Mouse (Mus musculus): ENCODE measurements around the gene Osbp2. TPM values are rescaled to one million over a fixed set of nuclear protein-coding genes. Genes with fewer than 3 reads are reported as not detected.
A peak's percentile ranks its signal among the peaks of the same experiment; 100 is the strongest.

Gene Osbp2
- total and polyA plus RNA-seq, 2 experiments from 2014 or later, result 30.8 to 63.2 TPM

- WGBS, result under 1% methylated on average over 87 of the region's 90 CpGs
- ATAC-seq, result peak; percentile 89
- peak; percentile 65 for DNase-seq
- Histone ChIP-seq H3K27me3 (ENCODE audit: insufficient read depth, low read length) (no peaks in the 10 kb centered on the region; the same call in 1 of the 2 replicates), H3K4me1 (ENCODE audit: insufficient read depth) (no peaks in the 10 kb centered on the region), H3K4me2 (ENCODE audit: low read depth) (peak overlapping the region; percentile 95), H3K9ac (peak overlapping the region; percentile 74), H3K4me3 (ENCODE audit: low read depth, low read length) (peak overlapping the region; percentile 70), H3K9me3 (ENCODE audit: low read length) (no peaks in the 10 kb centered on the region), H3K36me3 (ENCODE audit: insufficient read depth) (no peaks in the 10 kb centered on the region), H3K27ac (ENCODE audit: low read depth, low read length) (peak overlapping the region; percentile 35; the same call in 1 of the 2 replicates)
- 0 out of 2 replicates have a peak, but pooled peaks have one; percentile 4 for TF ChIP-seq CTCF (IDR thresholded peaks at IDR 0.05; ENCODE audit: low read depth)
Measured at GRCm38 (mm10) chr11:3761775-3762501, 101.8 kb downstream of the Osbp2 start.

- DNase-seq, result peak; percentile 40
Measured at GRCm38 (mm10) chr11:3761339-3761738, 102.4 kb downstream of the Osbp2 start.

DNA sequence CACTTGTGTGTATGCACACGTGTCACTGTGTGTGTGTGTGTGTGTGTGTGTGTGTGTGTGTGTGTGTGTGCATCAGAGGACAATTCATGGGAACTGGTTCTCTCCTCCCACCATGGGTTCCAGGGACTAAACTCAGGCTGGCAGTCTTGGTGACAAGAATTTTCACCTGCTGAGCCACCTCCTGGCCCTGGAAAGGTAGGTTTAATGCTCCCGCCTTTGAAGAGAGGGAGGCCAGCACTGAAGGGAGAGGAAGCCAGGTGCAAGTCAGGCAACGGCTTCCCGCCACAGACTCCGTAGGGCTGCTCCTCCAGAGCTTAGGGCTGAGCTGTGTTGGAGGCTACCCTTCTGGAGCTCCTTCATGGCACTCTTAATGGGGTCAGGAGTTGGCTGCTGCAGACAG, 104.3 kb downstream of the Osbp2 start:
- no peak overlapping the region for H3K27ac ChIP-seq (ENCODE audit: low read depth, low read length)
- H3K27me3 ChIP-seq (ENCODE audit: insufficient read depth, low read length), result no peaks in the 10 kb centered on the region; the same call in 1 of the 2 replicates
- H3K4me1 ChIP-seq (ENCODE audit: insufficient read depth), result no peaks in the 10 kb centered on the region
- H3K9ac ChIP-seq, result no peak overlapping the region
- H3K36me3 ChIP-seq (ENCODE audit: insufficient read depth), result no peaks in the 10 kb centered on the region
- no peak overlapping the region for H3K4me2 ChIP-seq (ENCODE audit: low read depth)
- H3K9me3 ChIP-seq (ENCODE audit: low read length), result no peaks in the 10 kb centered on the region
- H3K4me3 ChIP-seq (ENCODE audit: low read depth, low read length), result no peak overlapping the region
- DNase-seq (no peak), ATAC-seq (no peak)
- no peak for TF ChIP-seq CTCF (IDR thresholded peaks at IDR 0.05; ENCODE audit: low read depth)
- 75% methylated on average over 5 of the region's 5 CpGs for WGBS

More at GRCm38 (mm10) chr11:3761339-3761738, 102.4 kb downstream of the Osbp2 start:
- no peak overlapping the region for H3K27ac ChIP-seq (ENCODE audit: low read depth, low read length)
- peak overlapping the region; percentile 70 for H3K4me3 ChIP-seq (ENCODE audit: low read depth, low read length)
- no peaks in the 10 kb centered on the region for H3K9me3 ChIP-seq (ENCODE audit: low read length)
- 0 out of 2 replicates have a peak, but pooled peaks have one; percentile 10 for ATAC-seq
- H3K4me2 ChIP-seq (ENCODE audit: low read depth), result peak overlapping the region; percentile 95
- H3K4me1 ChIP-seq (ENCODE audit: insufficient read depth), result no peaks in the 10 kb centered on the region
- no peaks in the 10 kb centered on the region; the same call in 1 of the 2 replicates for H3K27me3 ChIP-seq (ENCODE audit: insufficient read depth, low read length)
- no peaks in the 10 kb centered on the region for H3K36me3 ChIP-seq (ENCODE audit: insufficient read depth)
- no peak; the same call in 1 of the 2 replicates for TF ChIP-seq CTCF (IDR thresholded peaks at IDR 0.05; ENCODE audit: low read depth)
- H3K9ac ChIP-seq, result peak overlapping the region; percentile 74
- 14% methylated on average over 11 of the region's 11 CpGs for WGBS

GRCm38 (mm10) chr11:3755341-3755740, 108.4 kb downstream of the Osbp2 start:
- Histone ChIP-seq H3K4me2 (ENCODE audit: low read depth) (no peak overlapping the region), H3K9ac (no peak overlapping the region), H3K36me3 (ENCODE audit: insufficient read depth) (no peaks in the 10 kb centered on the region), H3K27ac (ENCODE audit: low read depth, low read length) (no peak overlapping the region), H3K4me1 (ENCODE audit: insufficient read depth) (no peaks in the 10 kb centered on the region), H3K9me3 (ENCODE audit: low read length) (no peaks in the 10 kb centered on the region), H3K27me3 (ENCODE audit: insufficient read depth, low read length) (no peaks in the 10 kb centered on the region; the same call in 1 of the 2 replicates), H3K4me3 (ENCODE audit: low read depth, low read length) (no peak overlapping the region)
- WGBS, result 65% methylated on average over 4 of the region's 4 CpGs
- no peak for ATAC-seq
- no peak for TF ChIP-seq CTCF (IDR thresholded peaks at IDR 0.05; ENCODE audit: low read depth)
- no peak for DNase-seq

DNA sequence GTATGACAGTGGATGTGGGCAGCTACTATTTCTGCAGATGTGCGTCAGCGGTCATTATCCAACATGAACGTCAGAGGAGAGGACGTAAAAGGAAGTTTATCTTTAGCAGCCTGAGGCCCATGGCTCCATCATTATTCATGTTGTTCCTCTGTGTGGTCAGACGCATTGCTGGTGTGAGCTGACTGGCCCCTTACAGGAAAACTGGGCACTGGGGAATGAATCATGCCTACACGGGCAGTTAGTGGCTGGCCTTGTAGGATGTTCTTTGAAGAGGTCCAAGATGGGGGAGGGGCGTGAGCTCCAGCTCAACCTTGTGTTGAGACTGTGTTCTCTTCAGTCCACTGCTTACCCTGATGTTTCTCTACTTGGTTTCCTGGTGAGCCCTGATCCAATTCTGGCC, 109.0 kb downstream of the Osbp2 start:
- Histone ChIP-seq H3K27ac (ENCODE audit: low read depth, low read length) (no peak overlapping the region), H3K9ac (no peak overlapping the region), H3K27me3 (ENCODE audit: insufficient read depth, low read length) (no peaks in the 10 kb centered on the region), H3K36me3 (ENCODE audit: insufficient read depth) (no peaks in the 10 kb centered on the region), H3K4me3 (ENCODE audit: low read depth, low read length) (no peak overlapping the region), H3K4me1 (ENCODE audit: insufficient read depth) (no peaks in the 10 kb centered on the region), H3K4me2 (ENCODE audit: low read depth) (no peak overlapping the region), H3K9me3 (ENCODE audit: low read length) (no peaks in the 10 kb centered on the region)
- DNase-seq, result no peak
- 82% methylated on average over 7 of the region's 7 CpGs for WGBS
- no peak for ATAC-seq
- TF ChIP-seq CTCF (IDR thresholded peaks at IDR 0.05; ENCODE audit: low read depth), result no peak

- Histone ChIP-seq H3K36me3 (ENCODE audit: insufficient read depth) (no peaks in the 10 kb centered on the region), H3K9me3 (ENCODE audit: low read length) (no peaks in the 10 kb centered on the region), H3K27me3 (ENCODE audit: insufficient read depth, low read length) (no peaks in the 10 kb centered on the region), H3K4me1 (ENCODE audit: insufficient read depth) (no peaks in the 10 kb centered on the region), H3K9ac (no peak overlapping the region), H3K27ac (ENCODE audit: low read depth, low read length) (no peak overlapping the region), H3K4me2 (ENCODE audit: low read depth) (no peak overlapping the region), H3K4me3 (ENCODE audit: low read depth, low read length) (no peak overlapping the region)
- WGBS, result 70% methylated on average over 9 of the region's 9 CpGs
- 0 out of 2 replicates have a peak, but pooled peaks have one; percentile 16 for TF ChIP-seq CTCF (IDR thresholded peaks at IDR 0.05; ENCODE audit: low read depth)
- ATAC-seq (peak; percentile 10; the same call in 1 of the 2 replicates), DNase-seq (no peak)
Measured at GRCm38 (mm10) chr11:3753897-3754296, 109.8 kb downstream of the Osbp2 start.

GRCm38 (mm10) chr11:3752766-3753165, 110.9 kb downstream of the Osbp2 start:
- Histone ChIP-seq H3K36me3 (ENCODE audit: insufficient read depth) (no peaks in the 10 kb centered on the region), H3K9ac (no peak overlapping the region), H3K27me3 (ENCODE audit: insufficient read depth, low read length) (no peaks in the 10 kb centered on the region), H3K4me1 (ENCODE audit: insufficient read depth) (no peaks in the 10 kb centered on the region), H3K9me3 (ENCODE audit: low read length) (no peaks in the 10 kb centered on the region), H3K4me3 (ENCODE audit: low read depth, low read length) (no peak overlapping the region), H3K27ac (ENCODE audit: low read depth, low read length) (no peak overlapping the region), H3K4me2 (ENCODE audit: low read depth) (no peak overlapping the region)
- ATAC-seq, result no peak
- DNase-seq, result no peak
- TF ChIP-seq CTCF (IDR thresholded peaks at IDR 0.05; ENCODE audit: low read depth), result no peak
- WGBS, result 58% methylated on average over 3 of the region's 3 CpGs
